8 mouse cellular contexts compared by ENCODE assay signal in genomic region chr10:69594186-69595131, GRCm38 (mm10).
DNase-seq lines count a peak whose midpoint lies in the region; ATAC-seq and TF ChIP-seq lines count a peak whose summit lies in the region.

No protein-coding gene starts in this region.

- peak; percentile 83 for DNase-seq in Muller cell, postnatal 12 days (ENCODE audit: inconsistent ontology term)
- peak; percentile 96 for DNase-seq in brain, adult 2 months (ENCODE audit: low read depth, low spot score)
- peak; percentile 51 to 55 for DNase-seq in frontal cortex, postnatal 14 days (ENCODE audit: low spot score in 2 of 2)
- peak; percentile 82 for DNase-seq in hindbrain, embryonic 14.5 days (ENCODE audit: low spot score)
- DNase-seq in layer of hippocampus, postnatal 14 days (ENCODE audit: low spot score in 2 of 2) = peak; percentile 57 to 80
- peak; percentile 92 for DNase-seq in midbrain, postnatal 0 days (ENCODE audit: low spot score)
- no peak for DNase-seq in thymus, postnatal 0 days (ENCODE audit: low spot score)
- no peak for DNase-seq in thymus, postnatal 10 days (ENCODE audit: low spot score in 2 of 2)

- no peaks in the 10 kb centered on the region for H3K27me3 ChIP-seq in hindbrain, embryonic 14.5 days (ENCODE audit: control insufficient read depth, insufficient read depth, low read length)
- H3K27me3 ChIP-seq in midbrain, postnatal 0 days (ENCODE audit: insufficient read depth, low read length) = no peaks in the 10 kb centered on the region

- TF ChIP-seq CTCF in midbrain, postnatal 0 days (IDR thresholded peaks at IDR 0.05) = no peak

- 37% methylated on average over 15 of the region's 15 CpGs for WGBS in hindbrain, embryonic 14.5 days
- 27% methylated on average over 15 of the region's 15 CpGs for WGBS in midbrain, postnatal 0 days

- peaks cover 21% of the 10 kb centered on the region for H3K4me1 ChIP-seq in hindbrain, embryonic 14.5 days (replicated peaks; ENCODE audit: control insufficient read depth, insufficient read depth, low read length)
- peaks cover 8% of the 10 kb centered on the region; the same call in 1 of the 2 replicates for H3K4me1 ChIP-seq in midbrain, postnatal 0 days (ENCODE audit: insufficient read depth, low read length)

- no peak overlapping the region for H3K4me3 ChIP-seq in hindbrain, embryonic 14.5 days (replicated peaks; ENCODE audit: low read length)
- H3K4me3 ChIP-seq in midbrain, postnatal 0 days (ENCODE audit: low read depth, low read length) = no peak overlapping the region

- H3K9me3 ChIP-seq in hindbrain, embryonic 14.5 days (ENCODE audit: control insufficient read depth, low read length) = no peaks in the 10 kb centered on the region
- H3K9me3 ChIP-seq in midbrain, postnatal 0 days (ENCODE audit: low read length) = no peaks in the 10 kb centered on the region

- no peak overlapping the region for H3K9ac ChIP-seq in hindbrain, embryonic 14.5 days
- no peak overlapping the region for H3K9ac ChIP-seq in midbrain, postnatal 0 days (replicated peaks; ENCODE audit: low read length, poor library complexity, severe bottlenecking)

- H3K4me2 ChIP-seq in hindbrain, embryonic 14.5 days (replicated peaks) = peak overlapping the region; percentile 34; the same call in 1 of the 2 replicates
- H3K4me2 ChIP-seq in midbrain, postnatal 0 days (ENCODE audit: low read depth, low read length, poor library complexity, severe bottlenecking) = peak overlapping the region; percentile 28

- ATAC-seq in hindbrain, embryonic 14.5 days (ENCODE audit: low FRiP score) = peak; percentile 90
- ATAC-seq in midbrain, postnatal 0 days (ENCODE audit: low FRiP score) = 0 out of 2 replicates have a peak, but pooled peaks have one; percentile 44

- H3K36me3 ChIP-seq in hindbrain, embryonic 14.5 days (replicated peaks; ENCODE audit: control insufficient read depth, insufficient read depth) = peaks cover 3% of the 10 kb centered on the region; the same call in 1 of the 2 replicates
- H3K36me3 ChIP-seq in midbrain, postnatal 0 days (ENCODE audit: insufficient read depth, low read length) = no peaks in the 10 kb centered on the region

- H3K27ac ChIP-seq in hindbrain, embryonic 14.5 days = peak overlapping the region; percentile 52
- H3K27ac ChIP-seq in midbrain, postnatal 0 days (ENCODE audit: low read depth, low read length) = peak overlapping the region; percentile 27; the same call in 1 of the 2 replicates

Comparison
In these comparisons a context has a peak if more than half of its experiments do, and no peak if none do; other contexts are left out.
1. DNase-seq: peak in Muller cell, postnatal 12 days (single experiment), brain, adult 2 months (single experiment), frontal cortex, postnatal 14 days (2 of 2), hindbrain, embryonic 14.5 days (single experiment), layer of hippocampus, postnatal 14 days (2 of 2) and midbrain, postnatal 0 days (single experiment); none in thymus, postnatal 0 days (single experiment) and thymus, postnatal 10 days (0 of 2).